Mouse (Mus musculus) testis, adult 2 months (tissue): ENCODE results near the gene Gm5447.

ENCODE experiments used
- CTCF ChIP-seq: fragments of 200-500 bp; IDR thresholded peaks from 2 replicates; pipeline ENCODE4 v1.5.1; 2012; ENCODE audit warnings: low read depth, mild to moderate bottlenecking, inconsistent platforms, low read length, moderate library complexity; ENCODE audit not compliant: control insufficient read depth, insufficient read depth, insufficient replicate concordance
- POLR2A ChIP-seq: fragments of 200-500 bp; IDR thresholded peaks from 2 replicates; pipeline ENCODE4 v1.6.1; 2012; ENCODE audit warnings: low read depth, mild to moderate bottlenecking, inconsistent platforms, low read length, moderate library complexity; ENCODE audit not compliant: control insufficient read depth

GRCm38 (mm10) chr13:30949181-30949580 is 24.8 kb upstream of the Gm5447 start:
- no peak for TF ChIP-seq POLR2A
- no peak for TF ChIP-seq CTCF
